Mouse (Mus musculus): ENCODE data around the gene Galt. TPM values are rescaled to one million over a fixed set of nuclear protein-coding genes. Genes with fewer than 3 reads are reported as not detected.
"Not testable (repeated sequence)": the region's sequence is repeated elsewhere in the genome, so short reads cannot be mapped to it uniquely, and the experiment has no call there.

Gene Galt
- total RNA-seq, 2 experiments from 2014 or later, result 1.3 to 18.9 TPM

GRCm38 (mm10) chr4:41739260-41739659 lies 15.8 kb upstream of the Galt start:
- ATAC-seq (replicated peaks; ENCODE audit: low FRiP score, poor library complexity, severe bottlenecking), result no peak

- peak; percentile 72 for ATAC-seq (replicated peaks; ENCODE audit: low FRiP score, poor library complexity, severe bottlenecking)
Observed at GRCm38 (mm10) chr4:41740380-41741157, 14.5 kb upstream of the Galt start.

- peak; percentile 93 for ATAC-seq (replicated peaks; ENCODE audit: low FRiP score, poor library complexity, severe bottlenecking)
Observed at GRCm38 (mm10) chr4:41741158-41741560, 13.9 kb upstream of the Galt start.

GRCm38 (mm10) chr4:41744131-41744530 lies 10.9 kb upstream of the Galt start:
- no peak for ATAC-seq (replicated peaks; ENCODE audit: low FRiP score, poor library complexity, severe bottlenecking)

GRCm38 (mm10) chr4:41745021-41745420 lies 10.0 kb upstream of the Galt start:
- ATAC-seq (replicated peaks; ENCODE audit: low FRiP score, poor library complexity, severe bottlenecking), result no peak

- ATAC-seq (replicated peaks; ENCODE audit: low FRiP score, poor library complexity, severe bottlenecking), result peak; percentile 69
Observed at GRCm38 (mm10) chr4:41755338-41756305, 594 bp downstream of the Galt start, which contains the start of gene Sigmar1. TSS of gene Sigmar1 (minus strand) at chr4:41756157.

- ATAC-seq (replicated peaks; ENCODE audit: low FRiP score, poor library complexity, severe bottlenecking), result no peak
Observed at GRCm38 (mm10) chr4:41756440-41756839, 1.4 kb downstream of the Galt start.

- no peak for ATAC-seq (replicated peaks; ENCODE audit: low FRiP score, poor library complexity, severe bottlenecking)
Observed at GRCm38 (mm10) chr4:41757321-41757720, 2.3 kb downstream of the Galt start.

- ATAC-seq (replicated peaks; ENCODE audit: low FRiP score, poor library complexity, severe bottlenecking), result no peak
Observed at GRCm38 (mm10) chr4:41758021-41758420, 3.0 kb downstream of the Galt start.

- ATAC-seq (replicated peaks; ENCODE audit: low FRiP score, poor library complexity, severe bottlenecking), result no peak
Observed at GRCm38 (mm10) chr4:41758701-41759100, 3.7 kb downstream of the Galt start.

GRCm38 (mm10) chr4:41759206-41759605 lies 4.2 kb downstream of the Galt start:
- ATAC-seq (replicated peaks; ENCODE audit: low FRiP score, poor library complexity, severe bottlenecking), result no peak

GRCm38 (mm10) chr4:41759656-41760287 lies 4.7 kb downstream of the Galt start:
- ATAC-seq (replicated peaks; ENCODE audit: low FRiP score, poor library complexity, severe bottlenecking), result no peak

GRCm38 (mm10) chr4:41760288-41760721 lies 5.3 kb downstream of the Galt start:
- ATAC-seq (replicated peaks; ENCODE audit: low FRiP score, poor library complexity, severe bottlenecking), result peak; percentile 58

GRCm38 (mm10) chr4:41760911-41761310 lies 5.9 kb downstream of the Galt start:
- no peak for ATAC-seq (replicated peaks; ENCODE audit: low FRiP score, poor library complexity, severe bottlenecking)

GRCm38 (mm10) chr4:41761680-41762079 lies 6.7 kb downstream of the Galt start:
- ATAC-seq (replicated peaks; ENCODE audit: low FRiP score, poor library complexity, severe bottlenecking), result no peak

GRCm38 (mm10) chr4:41762099-41762687 lies 7.2 kb downstream of the Galt start:
- no peak for ATAC-seq (replicated peaks; ENCODE audit: low FRiP score, poor library complexity, severe bottlenecking)

- ATAC-seq (replicated peaks; ENCODE audit: low FRiP score, poor library complexity, severe bottlenecking), result not testable (repeated sequence)
Observed at GRCm38 (mm10) chr4:41762688-41763114, 7.7 kb downstream of the Galt start.

GRCm38 (mm10) chr4:41763176-41763575 lies 8.1 kb downstream of the Galt start:
- not testable (repeated sequence) for ATAC-seq (replicated peaks; ENCODE audit: low FRiP score, poor library complexity, severe bottlenecking)

GRCm38 (mm10) chr4:41767301-41767700 lies 12.3 kb downstream of the Galt start:
- not testable (repeated sequence) for ATAC-seq (replicated peaks; ENCODE audit: low FRiP score, poor library complexity, severe bottlenecking)

GRCm38 (mm10) chr4:41772946-41773345 lies 17.9 kb downstream of the Galt start:
- ATAC-seq (replicated peaks; ENCODE audit: low FRiP score, poor library complexity, severe bottlenecking), result not testable (repeated sequence)

Data from erythroid progenitor cell, adult 5-6 weeks (primary cell).